Mouse (Mus musculus) small intestine, adult 2 months (tissue): Measurements from ENCODE around the gene Rhbdl3. TPM values are rescaled to one million over a fixed set of nuclear protein-coding genes. Genes with fewer than 3 reads are reported as not detected.
A peak's percentile ranks its signal among the peaks of the same experiment; 100 is the strongest.

Experiments
- H3K27ac ChIP-seq: fragments of 200-500 bp; 2 replicates; pipeline ENCODE4 v1.5.1; 2012; ENCODE audit warnings: low read depth, low read length, control low read depth, inconsistent platforms; ENCODE audit not compliant: insufficient read depth
- H3K27me3 ChIP-seq: fragments of 200-500 bp; 2 replicates; pipeline ENCODE4 v1.6.1; 2012; ENCODE audit warnings: mild to moderate bottlenecking, moderate library complexity, low read length, inconsistent platforms; ENCODE audit not compliant: control insufficient read depth, insufficient read depth
- H3K36me3 ChIP-seq: fragments of 200-500 bp; 2 replicates; pipeline ENCODE4 v1.6.1; 2012; ENCODE audit warnings: mild to moderate bottlenecking, low read length, control low read depth, inconsistent platforms; ENCODE audit not compliant: control insufficient read depth, insufficient read depth
- H3K4me1 ChIP-seq: fragments of 200-500 bp; 2 replicates; pipeline ENCODE4 v1.6.1; 2012; ENCODE audit warnings: low read length, inconsistent platforms, mixed read lengths; ENCODE audit not compliant: control insufficient read depth, insufficient read depth, insufficient read length
- H3K4me3 ChIP-seq: fragments of 200-500 bp; 2 replicates; pipeline ENCODE4 v1.5.1; 2012; ENCODE audit warnings: low read depth, mild to moderate bottlenecking, control low read depth, inconsistent platforms, low read length, moderate library complexity
- CTCF ChIP-seq: fragments of 200-500 bp; IDR thresholded peaks from 2 replicates; pipeline ENCODE4 v1.5.1; 2012; ENCODE audit warnings: low read depth, mild to moderate bottlenecking, control low read depth, inconsistent platforms, low read length, moderate library complexity, mixed read lengths; ENCODE audit not compliant: insufficient replicate concordance, insufficient read length; ENCODE audit errors: extremely low read depth
- POLR2A ChIP-seq: fragments of 200-500 bp; IDR thresholded peaks from 2 replicates; pipeline ENCODE4 v1.6.1; 2012; ENCODE audit warnings: low read depth, mild to moderate bottlenecking, control low read depth, inconsistent platforms, low read length, moderate library complexity
- WGBS: fragments of 180-500 bp; shearing (Covaris S2); methylation state at CpG from one replicate; pipeline ENCODE4 v1.1.7; 2018; 5-methylcytosine and 5-hydroxymethylcytosine counted together
- polyA plus RNA-seq: library from polyadenylated mRNA; depleted of rRNA; stranded (reverse); fragments of >200 nt; gene quantifications from 2 replicates; pipeline ENCODE4 v1.2.3, GENCODE M21; 2012; rRNA removed

Gene Rhbdl3
- polyA plus RNA-seq, 1 experiment: 1.5 TPM

DNA sequence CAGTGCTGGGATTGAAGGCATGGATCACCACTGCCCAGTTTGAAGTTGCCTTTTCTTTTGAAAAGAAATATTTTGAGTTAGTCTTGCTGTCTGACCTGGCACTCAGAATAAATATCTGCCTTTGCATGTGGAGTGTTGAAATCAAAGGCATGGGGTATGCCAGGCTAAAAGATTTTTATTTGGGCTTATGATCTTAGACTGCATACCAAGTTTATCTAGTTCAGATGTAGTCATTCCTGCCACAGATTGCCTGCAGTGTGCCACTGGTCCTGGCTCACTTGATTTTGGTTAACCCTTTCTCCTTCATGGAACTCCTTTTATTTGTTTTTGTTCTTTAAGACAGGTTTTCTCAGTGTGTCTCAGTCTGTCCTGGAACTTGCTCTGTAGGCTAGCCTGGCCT is 83.7 kb downstream of the Rhbdl3 start:
- no peak for TF ChIP-seq POLR2A
- TF ChIP-seq CTCF: no peak
- Histone ChIP-seq H3K27me3 (no peaks in the 10 kb centered on the region), H3K4me1 (0 out of 2 replicates have a peak, but pooled peaks cover 3% of the 10 kb centered on the region), H3K36me3 (peaks cover 18% of the 10 kb centered on the region), H3K4me3 (peak overlapping the region; percentile 61), H3K27ac (no peak overlapping the region)

DNA sequence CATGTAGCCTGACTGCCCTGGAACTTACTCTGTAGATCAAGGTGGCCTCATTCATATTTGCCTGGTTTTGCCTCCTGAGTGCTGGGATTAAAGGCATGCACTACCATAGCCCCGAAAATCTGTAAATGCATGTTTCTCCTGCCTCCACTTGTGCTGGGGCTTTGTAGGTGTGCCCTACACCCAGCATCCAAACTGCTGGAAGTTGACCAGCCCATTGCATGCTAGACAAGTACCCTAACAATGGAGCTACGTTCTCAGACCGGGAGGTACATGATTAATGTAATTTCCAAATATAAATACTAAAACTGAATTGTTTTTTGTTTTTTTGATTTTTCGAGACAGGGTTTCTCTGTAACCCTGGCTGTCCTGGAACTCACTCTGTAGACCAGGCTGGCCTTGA is 84.3 kb downstream of the Rhbdl3 start:
- Histone ChIP-seq H3K36me3 (peaks cover 24% of the 10 kb centered on the region), H3K27ac (no peak overlapping the region), H3K27me3 (no peaks in the 10 kb centered on the region), H3K4me3 (peak overlapping the region; percentile 39; the same call in 1 of the 2 replicates), H3K4me1 (0 out of 2 replicates have a peak, but pooled peaks cover 3% of the 10 kb centered on the region)
- no peak for TF ChIP-seq CTCF
- TF ChIP-seq POLR2A: no peak
- WGBS: 3% methylated on average over 4 of the region's 4 CpGs

DNA sequence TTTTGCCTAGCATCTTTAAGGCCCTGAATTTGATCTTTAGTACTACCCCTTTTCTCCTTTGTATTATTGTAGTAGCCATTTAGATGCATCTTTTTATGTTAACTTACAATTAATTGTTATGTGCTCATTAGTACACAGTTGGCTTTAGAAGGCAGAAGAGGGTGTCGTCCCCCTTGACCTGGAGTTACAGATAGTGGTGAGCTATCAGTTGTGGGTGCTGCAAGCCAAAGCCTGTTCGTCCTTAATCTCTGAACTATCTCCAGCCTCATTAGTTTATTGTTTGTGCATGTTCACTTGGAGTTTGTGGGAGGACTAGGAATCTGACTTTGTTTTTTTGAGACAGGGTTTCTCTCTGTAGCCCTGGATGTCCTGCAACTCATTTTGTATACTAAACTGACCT is 86.1 kb downstream of the Rhbdl3 start:
- H3K4me3 ChIP-seq: no peak overlapping the region
- no peaks in the 10 kb centered on the region for H3K27me3 ChIP-seq
- WGBS: 15% methylated on average over 2 of the region's 2 CpGs
- 0 out of 2 replicates have a peak, but pooled peaks cover 3% of the 10 kb centered on the region for H3K4me1 ChIP-seq
- TF ChIP-seq CTCF (no peak), POLR2A (no peak)
- H3K36me3 ChIP-seq: peaks cover 33% of the 10 kb centered on the region
- no peak overlapping the region for H3K27ac ChIP-seq

DNA sequence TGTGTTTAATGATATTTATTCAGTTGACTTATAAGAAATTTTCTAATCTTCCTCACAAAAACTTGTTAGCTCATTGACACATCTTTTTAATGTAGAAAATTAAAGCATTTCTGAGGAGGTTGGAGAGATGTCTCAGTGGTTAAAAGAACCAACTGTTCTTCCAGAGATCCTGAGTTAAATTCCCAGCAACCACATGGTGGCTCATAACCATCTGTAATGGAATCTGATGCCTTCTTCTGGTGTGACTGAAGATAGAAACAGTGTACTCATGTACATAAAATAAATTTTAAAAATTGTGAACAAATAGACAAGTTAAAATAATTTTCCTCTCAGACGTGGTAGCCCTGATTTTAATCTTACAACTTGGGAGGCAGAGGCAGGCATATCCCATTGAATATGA is 89.2 kb downstream of the Rhbdl3 start:
- WGBS: 84% methylated on average over 1 of the region's 1 CpGs
- Histone ChIP-seq H3K4me1 (0 out of 2 replicates have a peak, but pooled peaks cover 3% of the 10 kb centered on the region), H3K27me3 (no peaks in the 10 kb centered on the region), H3K4me3 (no peak overlapping the region), H3K36me3 (peaks cover 48% of the 10 kb centered on the region), H3K27ac (no peak overlapping the region)
- TF ChIP-seq POLR2A: no peak
- TF ChIP-seq CTCF: no peak

DNA sequence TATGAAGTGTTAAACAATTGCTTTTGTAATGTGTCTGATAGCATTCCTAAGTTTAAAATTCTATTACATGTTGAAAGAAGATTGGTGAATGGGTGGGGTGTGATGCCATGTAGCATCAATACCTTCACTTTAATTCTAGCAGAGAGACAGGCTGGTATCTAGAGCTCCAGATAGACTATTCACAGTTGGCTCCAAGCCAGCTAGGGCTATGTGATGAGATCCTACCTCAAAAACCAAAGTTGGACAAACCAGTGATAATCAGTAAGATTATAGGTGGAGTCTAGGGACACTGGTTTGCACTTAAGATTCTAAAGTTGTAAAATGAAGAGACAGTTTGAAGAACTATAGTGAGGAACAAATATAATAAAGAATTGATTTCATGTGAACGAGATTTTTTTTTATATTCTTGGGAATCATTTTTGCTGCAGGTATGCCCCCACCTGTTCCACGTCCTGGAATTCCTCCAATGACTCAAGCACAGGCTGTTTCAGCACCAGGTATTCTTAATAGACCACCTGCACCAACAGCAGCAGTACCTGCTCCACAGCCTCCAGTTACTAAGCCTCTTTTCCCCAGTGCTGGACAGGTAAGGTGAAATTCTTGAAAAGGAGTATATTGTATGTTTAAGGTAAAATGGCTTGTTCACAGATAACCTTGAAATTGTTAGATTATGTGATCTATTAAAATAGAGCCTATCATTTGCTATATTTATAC is 90.9 kb downstream of the Rhbdl3 start:
- no peak for TF ChIP-seq POLR2A
- TF ChIP-seq CTCF: no peak
- no peak overlapping the region for H3K4me3 ChIP-seq
- no peaks in the 10 kb centered on the region for H3K4me1 ChIP-seq
- WGBS: 71% methylated on average over 2 of the region's 2 CpGs
- peaks cover 56% of the 10 kb centered on the region for H3K36me3 ChIP-seq
- H3K27me3 ChIP-seq: no peaks in the 10 kb centered on the region
- no peak overlapping the region for H3K27ac ChIP-seq

DNA sequence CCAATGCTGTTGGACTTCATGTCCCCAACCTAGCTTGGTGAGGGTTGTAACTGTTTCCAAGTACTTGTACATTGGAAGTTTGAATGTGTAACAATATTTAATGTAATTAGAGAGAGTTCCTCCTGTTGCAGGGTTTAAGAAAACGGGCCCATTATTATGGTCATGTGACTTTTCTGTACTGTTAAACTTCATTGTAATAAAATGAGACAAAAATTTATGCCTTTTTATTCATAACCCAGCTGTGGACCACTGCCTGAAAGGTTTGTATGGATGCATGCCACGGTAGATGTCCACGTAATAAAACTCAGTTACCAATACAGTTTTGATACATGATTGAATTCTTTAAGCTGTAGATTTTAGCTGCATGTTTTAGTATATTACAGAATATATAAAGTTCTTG is 95.2 kb downstream of the Rhbdl3 start:
- WGBS: 82% methylated on average over 3 of the region's 3 CpGs
- Histone ChIP-seq H3K4me3 (no peak overlapping the region), H3K36me3 (peaks cover 61% of the 10 kb centered on the region), H3K27ac (no peak overlapping the region), H3K4me1 (no peaks in the 10 kb centered on the region), H3K27me3 (no peaks in the 10 kb centered on the region)
- no peak for TF ChIP-seq POLR2A
- no peak for TF ChIP-seq CTCF

DNA sequence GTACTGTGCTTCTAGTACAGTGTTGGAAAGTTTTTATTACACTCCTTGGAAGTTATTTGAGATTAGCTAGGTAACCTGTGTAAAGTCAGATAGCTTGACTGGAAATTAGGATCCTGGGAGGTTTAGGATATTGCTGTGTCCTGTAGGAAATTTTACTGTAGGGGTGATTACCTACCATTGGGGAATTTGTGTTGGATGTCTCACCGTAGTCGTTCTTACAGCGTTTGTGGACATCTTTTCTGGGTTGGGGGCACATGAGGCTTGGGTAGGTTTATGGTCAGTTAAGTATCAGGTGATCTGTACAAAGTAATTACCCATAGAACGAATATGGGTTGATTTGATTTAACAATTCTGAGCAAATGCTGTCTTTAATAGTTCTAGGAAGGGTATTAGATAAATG is 95.9 kb downstream of the Rhbdl3 start:
- H3K4me1 ChIP-seq: no peaks in the 10 kb centered on the region
- H3K27ac ChIP-seq: no peak overlapping the region
- 77% methylated on average over 4 of the region's 4 CpGs for WGBS
- no peak overlapping the region for H3K4me3 ChIP-seq
- TF ChIP-seq POLR2A (no peak), CTCF (no peak)
- H3K36me3 ChIP-seq: peaks cover 60% of the 10 kb centered on the region
- H3K27me3 ChIP-seq: no peaks in the 10 kb centered on the region

Other genes with a start within 250 kb of the Rhbdl3 start
- 3.7 and 9.4 TPM in 2 replicates for gene Crlf3, start 219.9 kb upstream of the Rhbdl3 start, polyA plus RNA-seq
- gene Atad5, start 211.5 kb upstream of the Rhbdl3 start, polyA plus RNA-seq: 0.10 and 0.18 TPM in 2 replicates
- 0.60 and 1.1 TPM in 2 replicates for gene Tefm, start 158.7 kb upstream of the Rhbdl3 start, polyA plus RNA-seq
- 17.3 and 23.2 TPM in 2 replicates for gene Adap2, start 146.8 kb upstream of the Rhbdl3 start, polyA plus RNA-seq
- 4.3 and 5.9 TPM in 2 replicates for gene Rnf135, start 117.1 kb upstream of the Rhbdl3 start, polyA plus RNA-seq
- 1.8 and 3.0 TPM in 2 replicates for gene Rhot1, start 91.9 kb upstream of the Rhbdl3 start, polyA plus RNA-seq
- 0.90 and 1.6 TPM in 2 replicates for gene 5730455P16Rik, start 77.1 kb downstream of the Rhbdl3 start, polyA plus RNA-seq
- 28.6 and 54.4 TPM in 2 replicates for gene Zfp207, start 82.4 kb downstream of the Rhbdl3 start, polyA plus RNA-seq
- gene Psmd11, start 127.7 kb downstream of the Rhbdl3 start, polyA plus RNA-seq: 13.1 and 24.9 TPM in 2 replicates
- gene Cdk5r1, start 176.1 kb downstream of the Rhbdl3 start, polyA plus RNA-seq: 0.51 and 1.5 TPM in 2 replicates